ENCODE assay signal across 10 mouse cellular contexts in genomic region chr3:69064005-69064404, GRCm38 (mm10). TPM values are rescaled to one million over a fixed set of nuclear protein-coding genes. Genes with fewer than 3 reads are reported as not detected.
DNase-seq lines count a peak whose midpoint lies in the region; ATAC-seq and TF ChIP-seq lines count a peak whose summit lies in the region.
"Had no signal": no experiment of that assay in that cellular context is flagged by ENCODE, and none has a peak within 500 bp of the region (broad histone marks: within the 10 kb centered on the region; RNA-seq: fewer than 3 reads in every experiment).

No protein-coding gene starts in this region.

- no peak for DNase-seq in gastrocnemius, adult 2 months
- DNase-seq in gastrocnemius, postnatal 14 days, result no peak
- DNase-seq in lung, postnatal 0 days (ENCODE audit: low spot score), result peak; percentile 78
- no peak for DNase-seq in lung, adult 2 months
- peak; percentile 69 for DNase-seq in brain, embryonic 14.5 days (ENCODE audit: low read depth)
- peak; percentile 29 for DNase-seq in retina, postnatal 7 days (ENCODE audit: low read depth, low spot score)
- no peak for DNase-seq in left cerebral cortex, adult 11 months (ENCODE audit: low spot score)
- DNase-seq: cerebellum, adult 11-12 months had no signal

- no peaks in the 10 kb centered on the region for H3K9me3 ChIP-seq in lung, postnatal 0 days (ENCODE audit: low read length)
- H3K9me3 ChIP-seq in neural tube, embryonic 15.5 days (replicated peaks), result no peaks in the 10 kb centered on the region
- H3K9me3 ChIP-seq: hindbrain, embryonic 15.5 days had no signal

- no peak overlapping the region for H3K9ac ChIP-seq in lung, postnatal 0 days (replicated peaks; ENCODE audit: low read depth)
- no peak overlapping the region for H3K9ac ChIP-seq in neural tube, embryonic 15.5 days (replicated peaks)
- H3K9ac ChIP-seq: hindbrain, embryonic 15.5 days had no signal

- peak; percentile 71 for TF ChIP-seq CTCF in gastrocnemius, adult 2 months (IDR thresholded peaks at IDR 0.05)
- peak; percentile 66 for TF ChIP-seq CTCF in lung, postnatal 0 days (IDR thresholded peaks at IDR 0.05)
- no peak for TF ChIP-seq CTCF in lung, adult 2 months (IDR thresholded peaks at IDR 0.05; ENCODE audit: insufficient read depth, low read length)
- no peak for TF ChIP-seq CTCF in brain, embryonic 14.5 days (IDR thresholded peaks at IDR 0.05; ENCODE audit: borderline replicate concordance, extremely low read depth, insufficient read depth, insufficient read length)

- H3K27me3 ChIP-seq in lung, postnatal 0 days (replicated peaks; ENCODE audit: insufficient read depth, low read length), result no peaks in the 10 kb centered on the region
- no peaks in the 10 kb centered on the region for H3K27me3 ChIP-seq in neural tube, embryonic 15.5 days (replicated peaks)
- H3K27me3 ChIP-seq: hindbrain, embryonic 15.5 days had no signal

- intact Hi-C loops in gastrocnemius, adult 2 months (cut with DNase I), result no loop called here
- intact Hi-C loops in gastrocnemius, postnatal 14 days (cut with DNase I; ENCODE audit: low total_unique reads), result no loop called here

- WGBS in lung, postnatal 0 days, result 24% methylated on average over 1 of the region's 1 CpGs
- WGBS in lung, adult 2 months, result 29% methylated on average over 1 of the region's 1 CpGs
- 68% methylated on average over 1 of the region's 1 CpGs for WGBS in neural tube, embryonic 15.5 days

- no peak for TF ChIP-seq POLR2A in lung, adult 2 months (IDR thresholded peaks at IDR 0.05; ENCODE audit: borderline replicate concordance, extremely low read depth, low read depth, low read length)
- no peak for TF ChIP-seq POLR2A in brain, embryonic 14.5 days (IDR thresholded peaks at IDR 0.05; ENCODE audit: borderline replicate concordance, extremely low read depth, insufficient read depth, insufficient read length, poor library complexity, severe bottlenecking)

- TF ChIP-seq EP300 in lung, postnatal 0 days (IDR thresholded peaks at IDR 0.05), result peak; percentile 26; the same call in 1 of the 2 replicates

- no peak overlapping the region for H3K4me3 ChIP-seq in gastrocnemius, adult 2 months
- H3K4me3 ChIP-seq in lung, postnatal 0 days (ENCODE audit: low read depth, low read length), result no peak overlapping the region
- H3K4me3 ChIP-seq in lung, adult 2 months (replicated peaks; ENCODE audit: extremely low read depth, low read depth, low read length), result no peak overlapping the region
- H3K4me3 ChIP-seq in neural tube, embryonic 15.5 days (replicated peaks), result no peak overlapping the region
- H3K4me3 ChIP-seq: hindbrain, embryonic 15.5 days had no signal

- H3K36me3 ChIP-seq in lung, postnatal 0 days (ENCODE audit: insufficient read depth, low read length), result no peaks in the 10 kb centered on the region
- no peaks in the 10 kb centered on the region for H3K36me3 ChIP-seq in neural tube, embryonic 15.5 days
- H3K36me3 ChIP-seq: hindbrain, embryonic 15.5 days had no signal

- no peak overlapping the region for H3K4me2 ChIP-seq in lung, postnatal 0 days (replicated peaks; ENCODE audit: low read depth, low read length)
- no peak overlapping the region for H3K4me2 ChIP-seq in neural tube, embryonic 15.5 days
- H3K4me2 ChIP-seq: hindbrain, embryonic 15.5 days had no signal

- ATAC-seq in lung, postnatal 0 days, result no peak
- ATAC-seq in neural tube, embryonic 15.5 days (ENCODE audit: low FRiP score), result no peak

- no peak overlapping the region for H3K27ac ChIP-seq in gastrocnemius, adult 2 months
- H3K27ac ChIP-seq in lung, postnatal 0 days (ENCODE audit: low read length), result no peak overlapping the region
- no peak overlapping the region for H3K27ac ChIP-seq in neural tube, embryonic 15.5 days (replicated peaks)
- H3K27ac ChIP-seq: hindbrain, embryonic 15.5 days had no signal

- H3K4me1 ChIP-seq in lung, postnatal 0 days (ENCODE audit: insufficient read depth, low read depth, low read length), result no peaks in the 10 kb centered on the region
- no peaks in the 10 kb centered on the region for H3K4me1 ChIP-seq in lung, adult 2 months (ENCODE audit: control insufficient read depth, insufficient read depth, low read length)
- no peaks in the 10 kb centered on the region for H3K4me1 ChIP-seq in neural tube, embryonic 15.5 days
- H3K4me1 ChIP-seq: hindbrain, embryonic 15.5 days had no signal

RNA-seq across cellular contexts. Expression of gene Trim59, which starts 19.4 kb away (rescaled TPM):
- under 1 TPM; 0.50 to 0.69 TPM for total RNA-seq in gastrocnemius, adult 2 months (2021)
- 1 to 10 TPM; 3.8 to 3.9 TPM for total RNA-seq in gastrocnemius, postnatal 14 days (2021)
- 11.1 TPM in 2 replicates for polyA plus RNA-seq in lung, postnatal 0 days (2015; fragmentation: Nextera tagmentation; extraction: Ambion mirVana)
- polyA plus RNA-seq in lung, adult 2 months (2012; rRNA removed), result 0.26 and 0.69 TPM in 2 replicates
- 19.9 and 24.2 TPM in 2 replicates for polyA plus RNA-seq in brain, embryonic 14.5 days (2012; rRNA removed)
- polyA plus RNA-seq in neural tube, embryonic 15.5 days (2015; fragmentation: Nextera tagmentation; extraction: Ambion mirVana), result 25.3 and 43.6 TPM in 2 replicates

RNA-seq across cellular contexts. Expression of gene Smc4, which starts 59.5 kb away (rescaled TPM):
- total RNA-seq in gastrocnemius, adult 2 months (2021), result 1 to 10 TPM; 4.8 to 6.7 TPM
- 10 to 100 TPM; 15.2 to 17.1 TPM for total RNA-seq in gastrocnemius, postnatal 14 days (2021)
- polyA plus RNA-seq in lung, postnatal 0 days (2015; fragmentation: Nextera tagmentation; extraction: Ambion mirVana), result 74.2 and 86.6 TPM in 2 replicates
- 2.8 and 5.4 TPM in 2 replicates for polyA plus RNA-seq in lung, adult 2 months (2012; rRNA removed)
- 21.2 and 22.0 TPM in 2 replicates for polyA plus RNA-seq in brain, embryonic 14.5 days (2012; rRNA removed)
- polyA plus RNA-seq in neural tube, embryonic 15.5 days (2015; fragmentation: Nextera tagmentation; extraction: Ambion mirVana), result 28.3 and 72.3 TPM in 2 replicates

RNA-seq across cellular contexts. Expression of gene Ift80, which starts 59.6 kb away (rescaled TPM):
- 1 to 10 TPM; 5.2 to 5.7 TPM for total RNA-seq in gastrocnemius, adult 2 months (2021)
- total RNA-seq in gastrocnemius, postnatal 14 days (2021), result 1 to 10 TPM; 3.4 to 4.8 TPM
- 5.9 and 8.9 TPM in 2 replicates for polyA plus RNA-seq in lung, postnatal 0 days (2015; fragmentation: Nextera tagmentation; extraction: Ambion mirVana)
- polyA plus RNA-seq in lung, adult 2 months (2012; rRNA removed), result 2.4 and 4.4 TPM in 2 replicates
- polyA plus RNA-seq in brain, embryonic 14.5 days (2012; rRNA removed), result 11.4 and 12.9 TPM in 2 replicates
- polyA plus RNA-seq in neural tube, embryonic 15.5 days (2015; fragmentation: Nextera tagmentation; extraction: Ambion mirVana), result 7.3 and 11.0 TPM in 2 replicates

Comparison
In these comparisons a context has a peak if more than half of its experiments do, and no peak if none do; other contexts are left out.
1. DNase-seq: peak in lung, postnatal 0 days (single experiment), brain, embryonic 14.5 days (single experiment) and retina, postnatal 7 days (single experiment); none in gastrocnemius, adult 2 months (single experiment), gastrocnemius, postnatal 14 days (single experiment), lung, adult 2 months (single experiment) and left cerebral cortex, adult 11 months (single experiment).
2. CTCF ChIP-seq: peak in gastrocnemius, adult 2 months (single experiment) and lung, postnatal 0 days (single experiment); none in lung, adult 2 months (single experiment) and brain, embryonic 14.5 days (single experiment).